Mouse (Mus musculus): ENCODE measurements around the gene Slc12a6. TPM values are rescaled to one million over a fixed set of nuclear protein-coding genes. Genes with fewer than 3 reads are reported as not detected.

Slc12a6 gene
- polyA plus RNA-seq, 1 experiment from 2014 or later: 15.1 TPM

GRCm38 (mm10) chr2:112381219-112381618 lies 115.6 kb downstream of the Slc12a6 start:
- Histone ChIP-seq H3K36me3 (ENCODE audit: control insufficient read depth, insufficient read depth, low read length) (no peaks in the 10 kb centered on the region), H3K4me3 (replicated peaks; ENCODE audit: low read length) (no peak overlapping the region), H3K27ac (ENCODE audit: low read length) (no peak overlapping the region), H3K4me1 (ENCODE audit: control insufficient read depth, insufficient read depth, low read length) (peaks cover 10% of the 10 kb centered on the region; the same call in 1 of the 2 replicates), H3K27me3 (ENCODE audit: control insufficient read depth, insufficient read depth, low read length) (no peaks in the 10 kb centered on the region), H3K9ac (ENCODE audit: low read length) (no peak overlapping the region), H3K4me2 (ENCODE audit: low read depth, low read length) (no peak overlapping the region), H3K9me3 (replicated peaks; ENCODE audit: control insufficient read depth, low read length) (no peaks in the 10 kb centered on the region)
- WGBS: 95% methylated on average over 1 of the region's 1 CpGs
- no peak for ATAC-seq (ENCODE audit: insufficient read depth, low FRiP score)

GRCm38 (mm10) chr2:112390843-112391242 lies 125.2 kb downstream of the Slc12a6 start:
- no peak overlapping the region for H3K9ac ChIP-seq (ENCODE audit: low read length)
- H3K4me2 ChIP-seq (ENCODE audit: low read depth, low read length): no peak overlapping the region
- H3K4me3 ChIP-seq (replicated peaks; ENCODE audit: low read length): no peak overlapping the region
- H3K27me3 ChIP-seq (ENCODE audit: control insufficient read depth, insufficient read depth, low read length): no peaks in the 10 kb centered on the region
- H3K36me3 ChIP-seq (ENCODE audit: control insufficient read depth, insufficient read depth, low read length): no peaks in the 10 kb centered on the region
- 80% methylated on average over 5 of the region's 5 CpGs for WGBS
- no peaks in the 10 kb centered on the region for H3K9me3 ChIP-seq (replicated peaks; ENCODE audit: control insufficient read depth, low read length)
- peaks cover 2% of the 10 kb centered on the region; the same call in 1 of the 2 replicates for H3K4me1 ChIP-seq (ENCODE audit: control insufficient read depth, insufficient read depth, low read length)
- H3K27ac ChIP-seq (ENCODE audit: low read length): no peak overlapping the region
- no peak for ATAC-seq (ENCODE audit: insufficient read depth, low FRiP score)

- Histone ChIP-seq H3K4me2 (ENCODE audit: low read depth, low read length) (no peak overlapping the region), H3K4me3 (replicated peaks; ENCODE audit: low read length) (no peak overlapping the region), H3K9ac (ENCODE audit: low read length) (no peak overlapping the region), H3K4me1 (ENCODE audit: control insufficient read depth, insufficient read depth, low read length) (peaks cover 2% of the 10 kb centered on the region; the same call in 1 of the 2 replicates), H3K27me3 (ENCODE audit: control insufficient read depth, insufficient read depth, low read length) (no peaks in the 10 kb centered on the region), H3K9me3 (replicated peaks; ENCODE audit: control insufficient read depth, low read length) (no peaks in the 10 kb centered on the region), H3K36me3 (ENCODE audit: control insufficient read depth, insufficient read depth, low read length) (no peaks in the 10 kb centered on the region), H3K27ac (ENCODE audit: low read length) (no peak overlapping the region)
- ATAC-seq (ENCODE audit: insufficient read depth, low FRiP score): no peak
- WGBS: 71% methylated on average over 4 of the region's 4 CpGs
Measured at GRCm38 (mm10) chr2:112391346-112392000, 125.8 kb downstream of the Slc12a6 start.

- Histone ChIP-seq H3K4me1 (ENCODE audit: control insufficient read depth, insufficient read depth, low read length) (peaks cover 2% of the 10 kb centered on the region; the same call in 1 of the 2 replicates), H3K4me2 (ENCODE audit: low read depth, low read length) (no peak overlapping the region), H3K36me3 (ENCODE audit: control insufficient read depth, insufficient read depth, low read length) (no peaks in the 10 kb centered on the region), H3K27ac (ENCODE audit: low read length) (no peak overlapping the region), H3K27me3 (ENCODE audit: control insufficient read depth, insufficient read depth, low read length) (no peaks in the 10 kb centered on the region), H3K4me3 (replicated peaks; ENCODE audit: low read length) (no peak overlapping the region), H3K9me3 (replicated peaks; ENCODE audit: control insufficient read depth, low read length) (no peaks in the 10 kb centered on the region), H3K9ac (ENCODE audit: low read length) (no peak overlapping the region)
- ATAC-seq (ENCODE audit: insufficient read depth, low FRiP score): no peak
- WGBS: 78% methylated on average over 1 of the region's 1 CpGs
Measured at GRCm38 (mm10) chr2:112392689-112393088, 127.1 kb downstream of the Slc12a6 start.

- no peak overlapping the region for H3K9ac ChIP-seq (ENCODE audit: low read length)
- ATAC-seq (ENCODE audit: insufficient read depth, low FRiP score): no peak
Measured at GRCm38 (mm10) chr2:112393958-112394357, 128.3 kb downstream of the Slc12a6 start.

GRCm38 (mm10) chr2:112396649-112397048 lies 131.0 kb downstream of the Slc12a6 start:
- Histone ChIP-seq H3K4me1 (ENCODE audit: control insufficient read depth, insufficient read depth, low read length) (no peaks in the 10 kb centered on the region; the same call in 1 of the 2 replicates), H3K9ac (ENCODE audit: low read length) (no peak overlapping the region), H3K36me3 (ENCODE audit: control insufficient read depth, insufficient read depth, low read length) (no peaks in the 10 kb centered on the region), H3K27ac (ENCODE audit: low read length) (no peak overlapping the region), H3K9me3 (replicated peaks; ENCODE audit: control insufficient read depth, low read length) (no peaks in the 10 kb centered on the region), H3K4me2 (ENCODE audit: low read depth, low read length) (no peak overlapping the region), H3K27me3 (ENCODE audit: control insufficient read depth, insufficient read depth, low read length) (no peaks in the 10 kb centered on the region), H3K4me3 (replicated peaks; ENCODE audit: low read length) (no peak overlapping the region)
- WGBS: 53% methylated on average over 1 of the region's 1 CpGs
- ATAC-seq (ENCODE audit: insufficient read depth, low FRiP score): no peak

More at GRCm38 (mm10) chr2:112393958-112394357, 128.3 kb downstream of the Slc12a6 start:
- Histone ChIP-seq H3K27ac (ENCODE audit: low read length) (no peak overlapping the region), H3K4me3 (replicated peaks; ENCODE audit: low read length) (no peak overlapping the region), H3K36me3 (ENCODE audit: control insufficient read depth, insufficient read depth, low read length) (no peaks in the 10 kb centered on the region), H3K27me3 (ENCODE audit: control insufficient read depth, insufficient read depth, low read length) (no peaks in the 10 kb centered on the region), H3K4me2 (ENCODE audit: low read depth, low read length) (no peak overlapping the region), H3K9me3 (replicated peaks; ENCODE audit: control insufficient read depth, low read length) (no peaks in the 10 kb centered on the region), H3K4me1 (ENCODE audit: control insufficient read depth, insufficient read depth, low read length) (peaks cover 2% of the 10 kb centered on the region; the same call in 1 of the 2 replicates)

GRCm38 (mm10) chr2:112407030-112407429 lies 141.4 kb downstream of the Slc12a6 start:
- Histone ChIP-seq H3K4me3 (replicated peaks; ENCODE audit: low read length) (no peak overlapping the region), H3K36me3 (ENCODE audit: control insufficient read depth, insufficient read depth, low read length) (peaks cover 15% of the 10 kb centered on the region; the same call in 1 of the 2 replicates), H3K27ac (ENCODE audit: low read length) (no peak overlapping the region), H3K4me1 (ENCODE audit: control insufficient read depth, insufficient read depth, low read length) (no peaks in the 10 kb centered on the region), H3K9me3 (replicated peaks; ENCODE audit: control insufficient read depth, low read length) (no peaks in the 10 kb centered on the region), H3K27me3 (ENCODE audit: control insufficient read depth, insufficient read depth, low read length) (no peaks in the 10 kb centered on the region), H3K9ac (ENCODE audit: low read length) (no peak overlapping the region), H3K4me2 (ENCODE audit: low read depth, low read length) (no peak overlapping the region)
- 75% methylated on average over 3 of the region's 3 CpGs for WGBS
- ATAC-seq (ENCODE audit: insufficient read depth, low FRiP score): peak; percentile 64; the same call in 1 of the 2 replicates

Other genes starting within 250 kb of the Slc12a6 start
- not detected in 2 replicates for gene Olfr1311, start 241.4 kb upstream of the Slc12a6 start, polyA plus RNA-seq (2015; fragmentation: Nextera tagmentation; extraction: Ambion mirVana)
- not detected in 2 replicates for gene Olfr1312, start 215.6 kb upstream of the Slc12a6 start, polyA plus RNA-seq (2015; fragmentation: Nextera tagmentation; extraction: Ambion mirVana)
- gene Olfr1313, start 188.0 kb upstream of the Slc12a6 start, polyA plus RNA-seq (2015; fragmentation: Nextera tagmentation; extraction: Ambion mirVana): not detected in 2 replicates
- not detected in 2 replicates for gene Olfr1314, start 169.0 kb upstream of the Slc12a6 start, polyA plus RNA-seq (2015; fragmentation: Nextera tagmentation; extraction: Ambion mirVana)
- gene Olfr1315-ps1, start 150.4 kb upstream of the Slc12a6 start, polyA plus RNA-seq (2015; fragmentation: Nextera tagmentation; extraction: Ambion mirVana): not detected in 2 replicates
- not detected in 2 replicates for gene Olfr1316, start 130.8 kb upstream of the Slc12a6 start, polyA plus RNA-seq (2015; fragmentation: Nextera tagmentation; extraction: Ambion mirVana)
- gene Olfr1317, start 125.5 kb upstream of the Slc12a6 start, polyA plus RNA-seq (2015; fragmentation: Nextera tagmentation; extraction: Ambion mirVana): not detected in 2 replicates
- gene Olfr1318, start 111.6 kb upstream of the Slc12a6 start, polyA plus RNA-seq (2015; fragmentation: Nextera tagmentation; extraction: Ambion mirVana): not detected in 2 replicates
- 39.7 and 54.7 TPM in 2 replicates for gene Lpcat4, start 26.4 kb upstream of the Slc12a6 start, polyA plus RNA-seq (2015; fragmentation: Nextera tagmentation; extraction: Ambion mirVana)
- 0.05 and 0.11 TPM in 2 replicates for gene Nutm1, start 6.5 kb upstream of the Slc12a6 start, polyA plus RNA-seq (2015; fragmentation: Nextera tagmentation; extraction: Ambion mirVana)
- gene Nop10, start 3.9 kb upstream of the Slc12a6 start, polyA plus RNA-seq (2015; fragmentation: Nextera tagmentation; extraction: Ambion mirVana): 193 and 215 TPM in 2 replicates
- gene Gm21985, start 489 bp downstream of the Slc12a6 start, polyA plus RNA-seq (2015; fragmentation: Nextera tagmentation; extraction: Ambion mirVana): not detected in 2 replicates
- 107 and 115 TPM in 2 replicates for gene Emc4, start 102.2 kb downstream of the Slc12a6 start, polyA plus RNA-seq (2015; fragmentation: Nextera tagmentation; extraction: Ambion mirVana)
- gene Katnbl1, start 113.4 kb downstream of the Slc12a6 start, polyA plus RNA-seq (2015; fragmentation: Nextera tagmentation; extraction: Ambion mirVana): 39.8 and 46.9 TPM in 2 replicates
- gene Emc7, start 189.2 kb downstream of the Slc12a6 start, polyA plus RNA-seq (2015; fragmentation: Nextera tagmentation; extraction: Ambion mirVana): 22.0 and 22.1 TPM in 2 replicates
- gene Chrm5, start 214.9 kb downstream of the Slc12a6 start, polyA plus RNA-seq (2015; fragmentation: Nextera tagmentation; extraction: Ambion mirVana): 0.08 TPM in 1 of 2 replicates, not detected in the other
- gene Aven, start 227.1 kb downstream of the Slc12a6 start, polyA plus RNA-seq (2015; fragmentation: Nextera tagmentation; extraction: Ambion mirVana): 2.8 and 3.5 TPM in 2 replicates

Data from stomach, embryonic 16.5 days (tissue).